Mouse (Mus musculus) fat pad, adult 2 months (tissue): ENCODE measurements around the gene Pik3cg.
A peak's percentile ranks its signal among the peaks of the same experiment; 100 is the strongest.
"Not testable (repeated sequence)": the region's sequence is repeated elsewhere in the genome, so short reads cannot be mapped to it uniquely, and the experiment has no call there.

Experiments
- DNase-seq: peaks from one replicate; pipeline ENCODE4 v3.0.0-alpha.2; 2011; ENCODE audit warnings: low read depth, low spot score; ENCODE audit errors: extremely low read depth

Gene Pik3cg

DNA sequence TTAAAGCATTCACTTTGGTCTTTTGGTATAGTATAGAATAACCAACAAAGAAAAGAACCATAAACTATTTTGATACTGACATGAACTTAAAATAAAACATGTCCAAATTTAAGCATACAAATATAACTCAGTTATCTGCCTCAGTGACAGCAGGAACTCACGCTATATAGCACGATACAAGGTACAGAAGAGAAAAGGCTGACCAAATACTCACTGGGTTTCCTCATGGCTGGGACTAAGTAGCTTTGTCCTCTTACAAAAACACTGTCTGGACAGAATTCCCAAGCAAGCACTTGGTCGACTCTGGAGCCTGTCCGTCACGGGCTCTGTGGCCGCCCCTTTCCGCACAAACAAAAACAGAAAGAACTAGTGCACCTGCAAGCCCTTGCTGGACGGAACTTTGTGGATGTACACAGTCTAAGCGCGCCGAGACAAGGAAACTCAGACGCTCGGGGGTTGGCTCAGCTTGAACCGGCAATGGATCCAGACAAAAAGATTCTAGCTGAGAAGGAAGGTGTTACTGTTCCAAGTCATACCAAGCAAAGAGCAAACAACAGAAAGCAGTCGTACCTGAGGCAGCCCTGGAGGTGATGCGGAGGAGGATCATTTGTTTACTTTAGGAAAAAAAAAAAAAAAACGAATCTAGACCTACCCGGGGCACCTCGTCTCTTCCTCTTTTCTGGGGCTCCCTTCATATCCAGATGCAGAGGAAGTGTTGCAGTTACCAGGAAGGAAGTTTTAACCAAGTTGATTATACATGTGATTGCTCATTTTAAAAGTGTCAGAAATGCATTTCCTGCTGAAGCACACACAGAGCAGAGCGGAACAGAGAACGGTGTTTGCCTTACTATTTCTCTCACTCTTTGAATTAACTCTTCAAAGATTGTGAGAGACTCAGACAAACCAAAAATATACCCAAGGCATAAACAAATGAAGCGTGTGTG is at the start of gene Pik3cg:
Gene Pik3cg (minus strand): TSS at position 712 of the 944 bp plus-strand sequence.
- DNase-seq, result no peak

DNA sequence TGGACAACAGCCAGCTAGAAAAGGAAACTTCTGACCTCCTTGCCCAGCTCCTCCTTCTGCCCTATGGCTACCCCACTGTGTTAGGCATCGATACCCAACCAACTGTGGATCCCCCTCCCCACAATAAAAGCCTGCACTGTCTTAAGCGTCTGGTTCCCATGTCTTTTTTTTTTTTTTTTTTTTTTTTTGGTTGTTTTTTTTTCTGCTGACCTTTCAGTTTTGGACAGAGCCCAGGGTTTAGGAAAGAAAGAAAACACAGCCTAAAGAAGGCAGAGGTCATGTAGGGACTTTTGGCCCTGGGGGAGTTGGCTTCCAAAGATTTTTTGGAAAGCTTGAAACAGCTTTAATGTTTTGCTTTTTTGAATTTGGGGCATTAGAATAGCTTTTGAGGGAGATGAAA is 40.0 kb upstream of the Pik3cg start:
- no peak for DNase-seq

DNA sequence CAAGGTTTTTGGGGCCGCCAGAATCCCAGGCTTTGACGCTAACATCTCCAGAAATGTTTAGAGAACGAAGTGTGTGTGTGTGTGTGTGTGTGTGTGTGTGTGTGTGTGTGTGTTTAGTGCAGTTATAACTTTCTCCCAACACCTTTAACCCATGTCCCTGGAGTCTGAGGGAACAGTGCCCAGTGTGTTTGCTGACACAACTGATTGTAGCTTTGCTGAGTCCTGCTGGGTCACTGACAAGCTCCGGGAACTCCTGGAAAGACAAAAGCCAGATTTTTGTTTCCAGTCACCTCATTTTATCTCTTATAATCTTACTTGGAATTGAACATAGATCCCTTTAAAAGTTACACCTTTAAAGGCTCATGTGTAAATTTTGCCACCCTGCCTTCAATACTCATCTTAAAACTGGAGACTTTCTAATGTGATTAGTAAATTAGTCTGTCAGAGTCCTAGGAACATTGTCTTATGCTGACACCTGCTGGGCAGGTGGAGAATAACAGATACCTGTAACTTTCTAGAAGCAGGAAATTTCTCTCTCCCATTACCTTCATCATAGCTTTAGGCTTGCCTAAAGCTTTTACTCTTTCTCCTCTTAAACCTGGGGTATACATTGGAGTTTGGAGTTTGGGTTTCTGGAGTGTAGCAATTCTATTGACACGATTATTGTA is 37.2 kb upstream of the Pik3cg start:
- DNase-seq, result no peak

DNA sequence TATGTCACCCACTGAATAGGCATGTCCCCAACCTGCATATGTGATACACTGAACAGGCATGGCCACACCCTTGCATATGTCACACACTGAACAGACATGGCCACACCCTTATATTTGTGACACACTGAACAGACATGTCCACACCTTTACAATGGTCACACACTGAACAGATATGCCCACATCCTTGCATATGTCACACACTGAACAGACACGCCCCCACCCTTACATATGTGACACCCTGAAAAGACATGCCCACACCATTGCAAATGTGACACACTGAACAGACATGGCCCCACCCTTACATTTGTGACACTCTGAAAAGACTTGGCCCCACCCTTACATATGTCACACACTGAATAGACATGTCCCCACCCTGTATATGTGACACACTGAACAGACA is 35.1 kb upstream of the Pik3cg start:
- no peak for DNase-seq

DNA sequence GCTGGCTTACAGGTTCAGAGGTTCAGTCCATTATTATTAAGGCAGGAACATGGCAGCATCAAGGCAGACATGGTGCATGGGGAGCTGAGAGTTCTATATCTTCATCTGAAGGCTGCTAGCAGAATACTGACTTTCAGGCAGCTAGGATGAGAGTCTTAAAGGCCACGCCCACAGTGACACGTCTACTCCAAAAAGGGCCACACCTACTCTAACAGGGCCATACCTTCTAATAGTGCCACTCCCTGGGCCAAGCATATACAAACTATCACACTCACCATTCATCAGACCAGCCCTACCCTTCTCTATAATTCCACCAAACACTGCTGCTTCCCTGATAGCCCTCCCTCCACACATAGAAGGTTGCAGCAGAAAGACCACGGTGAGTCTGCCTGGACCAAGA is 30.7 kb upstream of the Pik3cg start:
- DNase-seq, result not testable (repeated sequence)

DNA sequence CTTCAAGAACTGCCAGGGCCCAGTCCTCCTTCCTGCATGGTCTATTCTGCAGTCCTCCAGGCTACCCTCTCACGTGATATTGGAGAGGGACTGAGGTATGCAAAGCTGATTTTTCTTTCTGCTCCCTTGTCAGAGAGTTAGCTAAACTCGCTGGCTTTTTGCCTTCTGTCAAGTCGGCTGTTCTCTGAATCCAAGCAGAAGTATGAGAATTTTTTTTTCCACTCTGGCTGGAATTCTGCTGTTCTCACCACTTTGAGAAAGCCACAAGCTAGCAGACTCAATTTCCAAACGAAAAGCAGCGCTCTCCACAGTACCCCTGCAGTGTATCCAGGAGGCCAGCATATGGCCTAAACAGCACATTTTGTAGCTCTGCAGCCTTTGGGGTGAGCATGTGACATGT is 30.0 kb upstream of the Pik3cg start:
- no peak for DNase-seq

DNA sequence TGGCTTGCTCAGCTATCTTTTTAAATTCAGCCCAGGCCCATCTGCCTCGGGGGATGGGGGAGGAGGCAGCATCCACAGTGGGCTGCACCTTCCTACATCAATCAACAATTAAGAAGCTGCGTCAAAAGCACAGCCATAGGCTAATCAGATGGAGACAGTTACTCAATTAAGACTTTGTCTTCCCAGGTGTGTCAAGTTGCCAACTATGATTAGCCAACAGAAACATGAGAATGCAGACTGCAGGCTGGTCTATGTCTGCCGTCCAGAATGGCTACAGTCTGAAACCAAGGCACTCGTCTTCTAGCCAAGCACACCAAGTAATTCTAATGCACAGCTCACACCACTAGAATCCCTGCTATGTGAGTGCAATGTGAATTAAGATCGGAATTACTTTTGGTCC is 29.4 kb upstream of the Pik3cg start:
- DNase-seq, result peak; percentile 74

DNA sequence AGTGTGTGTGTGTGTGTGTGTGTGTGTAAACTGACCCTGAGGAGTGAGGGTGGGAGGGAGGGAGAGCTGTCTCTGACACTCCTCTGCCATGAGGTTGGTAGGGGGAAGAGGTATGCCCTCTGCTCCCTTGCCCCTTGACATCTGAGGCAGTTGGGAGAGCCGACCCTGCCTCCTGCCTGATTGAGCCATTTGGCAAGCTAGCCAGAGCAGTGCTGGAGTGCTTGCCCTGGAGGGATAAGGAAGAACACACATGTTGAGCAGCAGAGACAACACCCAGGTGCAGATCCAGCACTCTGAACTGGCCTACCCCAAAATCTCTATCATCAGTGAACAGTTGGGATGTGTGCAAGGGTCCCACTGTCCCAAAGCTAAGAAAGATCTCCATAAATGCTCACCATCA is 28.7 kb upstream of the Pik3cg start:
- DNase-seq, result no peak

DNA sequence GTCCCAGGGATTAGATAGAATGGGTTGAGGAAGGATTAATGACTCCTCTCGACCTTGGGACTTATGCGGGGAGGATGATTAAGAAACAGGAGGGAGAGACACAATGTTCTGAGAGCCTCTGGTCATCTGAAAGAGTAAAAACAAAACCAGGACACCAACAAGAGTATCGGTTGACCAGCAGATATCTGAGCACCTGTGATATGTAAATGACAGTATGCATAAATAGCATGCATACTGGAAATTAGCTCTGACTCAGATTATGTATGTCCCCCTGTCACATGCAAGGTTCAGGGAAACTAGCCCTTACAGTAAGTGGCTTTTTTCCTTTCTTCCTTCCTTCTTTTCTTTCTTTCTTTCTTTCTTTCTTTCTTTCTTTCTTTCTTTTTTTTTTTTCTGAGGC is 28.0 kb upstream of the Pik3cg start:
- DNase-seq, result no peak

DNA sequence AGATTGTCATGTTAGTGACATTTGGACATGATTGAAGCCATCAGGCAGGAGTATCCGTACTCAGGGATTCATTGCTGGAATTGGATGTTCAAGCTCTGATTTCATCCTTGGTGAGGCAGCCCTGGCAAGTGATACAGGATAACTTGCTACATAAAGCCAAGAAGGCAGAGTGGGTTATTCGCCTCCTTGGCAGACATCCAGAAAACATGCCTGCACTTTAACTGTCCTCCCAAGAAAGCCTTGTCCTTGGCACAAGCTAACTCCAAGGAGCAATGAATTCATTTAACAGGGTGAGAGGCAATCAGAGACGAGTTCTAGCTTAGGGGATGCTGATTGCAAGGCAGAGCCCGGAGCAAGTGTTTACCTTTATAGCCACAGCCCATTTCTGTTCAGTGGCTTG is 25.4 kb upstream of the Pik3cg start:
- DNase-seq, result no peak

DNA sequence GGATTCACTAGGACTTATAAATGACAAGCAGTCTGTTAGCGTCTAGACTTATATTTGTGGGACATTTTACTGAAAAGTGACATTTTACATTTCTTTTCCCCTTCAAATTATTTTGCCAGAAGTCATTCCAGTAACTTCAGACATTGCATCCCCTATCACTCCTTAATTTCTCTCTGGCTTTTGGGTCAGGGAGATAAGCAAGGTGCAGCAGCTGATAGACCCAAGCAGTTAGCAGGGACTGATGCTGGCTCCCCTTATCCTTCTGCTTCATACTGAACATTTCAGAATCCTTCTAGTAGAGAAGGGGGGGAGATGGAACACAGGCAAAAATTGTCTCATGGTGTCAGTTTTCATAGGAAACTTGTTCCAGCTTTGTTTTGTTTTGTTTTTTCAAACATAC is 22.9 kb upstream of the Pik3cg start:
- DNase-seq, result no peak

DNA sequence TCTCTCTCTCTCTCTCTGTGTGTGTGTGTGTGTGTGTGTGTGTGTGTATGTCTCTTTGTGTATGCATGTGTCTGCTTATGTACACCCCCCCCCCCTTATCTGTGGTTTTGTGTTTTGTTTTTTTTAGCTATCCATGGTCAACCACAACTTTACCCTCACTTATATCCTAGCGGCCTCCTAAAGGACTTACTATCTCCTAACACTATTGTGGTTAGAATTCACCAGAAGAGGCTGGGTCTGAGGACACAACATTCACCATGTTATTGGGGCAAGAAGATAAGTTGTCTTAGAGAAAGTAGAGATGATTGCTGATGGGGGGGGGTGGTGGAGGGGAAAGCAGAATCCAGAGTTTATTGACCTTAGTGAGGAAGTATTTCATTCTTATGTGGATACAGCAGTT is 15.2 kb upstream of the Pik3cg start:
- DNase-seq, result no peak

DNA sequence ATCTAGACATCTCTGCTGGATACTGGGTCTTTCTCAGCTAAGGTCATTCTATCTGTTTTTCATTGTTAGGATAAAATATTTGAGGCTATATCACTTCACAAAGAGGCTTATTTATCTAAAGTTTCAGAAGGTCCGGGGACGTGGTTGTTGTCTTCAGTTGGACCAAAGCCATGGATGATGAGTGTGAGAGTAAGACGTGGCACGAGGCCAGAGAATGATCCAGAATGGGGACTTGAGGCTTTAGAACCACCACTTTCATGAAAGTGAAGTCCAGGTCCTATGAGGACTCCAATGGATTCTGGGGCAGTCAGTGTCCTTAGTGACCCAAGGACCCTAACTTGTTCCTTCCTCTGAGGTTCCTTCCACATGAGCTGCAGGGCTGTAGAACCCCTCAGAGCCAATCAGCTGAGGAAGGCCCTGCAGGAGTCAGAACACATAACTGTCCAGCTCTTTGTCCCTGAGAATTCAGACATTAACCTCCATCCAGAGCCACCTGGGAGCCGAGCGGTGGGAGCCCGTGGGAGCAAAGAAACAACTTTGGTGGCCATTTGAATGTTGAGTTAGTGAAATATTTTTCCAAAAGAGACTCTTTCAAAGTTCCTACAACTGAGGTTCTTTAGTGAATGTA is 14.4 kb upstream of the Pik3cg start:
- DNase-seq, result no peak

DNA sequence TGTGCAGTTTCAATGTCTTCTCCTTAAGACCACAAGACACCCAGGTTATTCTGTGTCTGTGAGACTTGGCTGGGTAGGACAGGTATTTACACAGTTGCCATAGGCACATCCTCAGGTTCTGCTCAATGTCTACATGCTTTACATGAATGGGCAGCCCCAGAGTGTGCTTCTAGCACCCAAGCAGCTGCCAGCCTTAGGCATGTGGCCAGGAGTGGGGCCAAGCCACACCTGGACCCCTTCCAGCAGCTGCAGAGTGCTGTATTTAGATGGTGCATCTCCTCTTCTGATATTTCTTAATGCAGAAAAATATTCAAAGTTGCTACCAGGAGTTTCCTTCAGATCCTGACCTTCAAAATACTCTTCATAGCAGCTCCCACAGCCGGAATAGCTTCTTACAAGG is 11.9 kb upstream of the Pik3cg start:
- DNase-seq, result no peak

DNA sequence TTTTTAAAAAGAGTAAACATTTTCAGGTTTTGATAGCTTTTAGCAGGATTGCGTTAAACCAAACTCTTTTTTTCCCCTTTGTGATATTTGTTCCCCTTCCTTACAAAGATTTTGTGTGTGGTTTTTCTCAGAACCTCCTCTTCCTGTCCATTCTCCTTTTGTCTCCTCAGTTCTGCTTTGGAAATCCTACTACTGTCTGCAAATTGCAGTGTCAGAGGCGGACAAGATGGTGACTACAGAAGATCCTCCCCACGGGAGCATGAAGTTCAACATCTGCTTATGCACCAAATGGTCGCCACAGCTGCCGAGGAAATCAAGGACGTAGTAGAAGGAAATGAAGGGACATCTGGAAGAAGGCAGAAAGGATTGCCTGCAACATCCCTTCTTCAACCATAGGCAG is 6.7 kb upstream of the Pik3cg start:
- DNase-seq, result no peak

DNA sequence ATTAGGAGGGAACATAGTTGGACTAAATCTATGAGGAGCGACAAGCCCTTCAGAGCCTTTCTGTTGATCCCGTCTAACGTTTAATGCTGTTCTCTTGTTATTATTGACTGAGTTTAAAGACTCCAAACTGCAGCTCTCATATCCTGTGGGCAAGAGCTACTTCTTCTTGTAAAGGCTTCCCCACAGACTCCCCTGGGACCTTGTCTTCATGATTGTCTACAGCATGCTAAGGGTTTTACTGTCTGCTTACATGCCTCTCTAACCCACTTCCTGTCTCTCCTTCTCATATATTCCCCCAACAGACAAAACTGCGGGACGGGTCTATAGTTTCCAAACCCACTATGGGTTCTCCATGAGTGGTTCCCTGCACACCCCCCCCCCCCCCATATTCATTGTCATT is 4.2 kb upstream of the Pik3cg start:
- DNase-seq, result no peak

DNA sequence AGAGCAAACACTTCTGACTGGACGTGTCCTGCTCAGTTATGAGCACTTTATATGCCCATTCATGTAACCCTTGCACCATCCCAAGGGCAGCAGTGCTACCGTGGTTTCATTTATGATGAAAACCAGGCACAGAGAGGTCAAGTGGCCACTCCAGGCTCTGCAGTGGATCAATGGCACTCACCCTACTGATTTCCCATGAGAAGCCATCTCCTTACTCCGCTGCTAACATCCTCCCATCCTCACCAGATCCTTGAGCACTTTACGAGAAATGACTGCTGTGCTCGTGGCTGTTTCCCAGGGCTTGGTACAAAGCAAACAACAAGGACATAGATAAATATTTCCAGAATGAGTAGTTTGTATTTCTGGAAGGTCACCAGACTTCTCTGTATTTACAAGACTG is 3.7 kb upstream of the Pik3cg start:
- no peak for DNase-seq

DNA sequence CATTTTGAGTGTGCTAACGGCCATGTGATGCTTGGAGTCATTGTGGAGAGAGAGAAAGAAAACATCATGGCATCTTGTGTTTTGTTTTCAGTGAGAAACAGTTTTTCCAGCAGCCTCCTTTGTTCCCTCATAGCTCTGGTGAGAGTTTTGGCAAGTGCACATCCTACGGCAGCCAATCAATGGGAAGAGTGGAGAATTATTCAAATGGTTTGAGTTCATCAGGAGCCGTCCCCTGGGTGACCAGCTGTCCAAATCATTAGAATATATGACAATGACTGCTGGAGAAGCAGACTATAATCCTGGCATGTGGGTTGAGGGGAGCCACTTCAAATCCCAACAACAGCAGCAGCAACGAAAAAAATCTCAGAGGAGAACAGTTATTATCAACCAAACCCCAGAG is 2.8 kb upstream of the Pik3cg start:
- no peak for DNase-seq

DNA sequence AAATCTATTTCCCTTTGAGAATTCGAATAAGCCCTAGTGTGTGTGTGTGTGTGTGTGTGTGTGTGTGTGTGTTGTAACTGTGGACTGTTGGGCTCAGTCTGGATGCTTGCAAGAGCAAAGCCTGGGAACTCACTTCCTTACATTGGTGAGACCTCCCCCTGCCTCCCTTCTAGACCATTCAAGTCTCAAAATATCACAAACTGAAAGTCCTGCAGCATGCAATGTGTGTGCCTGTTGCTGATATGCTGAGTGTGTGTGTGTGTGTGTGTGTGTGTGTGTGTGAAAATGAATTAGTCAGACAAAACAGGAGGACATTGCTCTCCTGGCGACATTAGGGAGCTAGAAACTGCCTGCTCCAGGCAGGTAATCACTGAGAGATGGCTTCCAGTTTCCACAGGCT is 492 bp upstream of the Pik3cg start:
- DNase-seq, result no peak

DNA sequence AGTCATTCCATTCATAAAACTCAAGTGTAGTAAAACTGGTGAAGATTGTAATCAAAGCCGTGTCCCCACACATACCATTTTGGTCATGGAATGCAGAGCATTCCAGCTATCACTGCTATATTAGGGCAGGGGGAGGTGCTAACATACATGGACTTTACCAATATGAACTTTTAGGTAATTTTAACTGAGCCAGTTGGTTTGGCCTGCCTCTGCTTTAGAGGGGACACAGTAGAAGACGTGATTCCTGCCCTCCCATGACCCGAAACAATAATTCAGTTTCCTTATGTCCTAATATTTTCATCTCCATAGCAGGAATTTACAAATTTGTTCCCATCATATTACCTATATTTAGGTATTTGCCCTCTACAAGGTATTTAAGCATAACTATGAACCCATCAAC is 1.3 kb downstream of the Pik3cg start:
- no peak for DNase-seq

DNA sequence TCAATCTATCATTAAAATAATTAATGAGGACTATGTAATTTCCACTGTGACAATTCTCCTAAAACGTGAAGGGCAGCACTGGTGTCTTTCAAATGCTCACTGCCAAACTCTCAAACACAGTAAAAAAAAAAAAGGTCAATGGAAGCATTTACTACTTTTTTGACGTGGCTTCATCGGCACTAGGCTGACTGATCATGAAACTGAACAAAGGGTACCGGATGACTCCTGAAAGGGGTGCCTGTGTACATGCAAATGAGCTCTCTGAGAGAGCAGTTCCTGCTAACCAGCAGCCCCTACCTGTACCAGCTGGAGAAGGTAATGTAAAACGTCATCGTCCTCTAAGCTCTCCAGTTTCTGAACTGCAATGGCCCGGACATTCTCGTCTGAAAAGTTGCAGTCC is 4.8 kb downstream of the Pik3cg start:
- DNase-seq, result no peak

DNA sequence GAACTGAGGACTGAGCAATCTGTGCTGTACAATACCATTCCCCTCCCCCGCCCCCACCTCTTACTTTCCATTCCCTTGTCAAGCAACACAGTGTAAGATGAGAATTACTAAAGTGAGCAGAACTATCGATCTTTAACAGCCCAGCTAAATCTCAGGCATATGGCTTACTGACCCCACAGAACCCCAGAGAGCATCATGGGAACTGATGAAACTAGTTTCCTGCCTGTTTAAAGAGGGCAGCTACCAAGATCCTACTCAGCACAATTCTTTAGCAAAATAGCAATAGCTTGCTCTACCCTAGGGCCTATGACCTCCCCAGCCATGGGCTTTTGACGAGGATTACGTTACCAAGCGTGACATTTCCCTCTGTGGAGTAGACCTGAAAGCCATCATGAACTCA is 5.9 kb downstream of the Pik3cg start:
- DNase-seq, result no peak
